Mouse (Mus musculus): ENCODE measurements around the gene Ndufaf1. TPM values are rescaled to one million over a fixed set of nuclear protein-coding genes. Genes with fewer than 3 reads are reported as not detected.

Gene Ndufaf1
- polyA plus RNA-seq (2012; fragmentation: generic; extraction: Trizol), result 13.2 TPM
- long read RNA-seq, experiment 1, transcript Ndufaf1-202 (5 exons, 1,478 nt), result minor isoform, 6 of 22 reads
- long read RNA-seq, experiment 1, transcript Ndufaf1-203 (5 exons, 1,308 nt), result major isoform, 11 of 22 reads
- long read RNA-seq, experiment 1, partial matches to known transcripts, result 5 of 22 reads
- long read RNA-seq, experiment 1, other reads (novel, unspliced or antisense), result 0 of 22 reads
- long read RNA-seq, experiment 2, transcript Ndufaf1-202 (5 exons, 1,478 nt), result major isoform, 28 of 46 reads
- long read RNA-seq, experiment 2, transcript Ndufaf1-203 (5 exons, 1,308 nt), result minor isoform, 12 of 46 reads
- long read RNA-seq, experiment 2, partial matches to known transcripts, result 0 of 46 reads
- long read RNA-seq, experiment 2, other reads (novel, unspliced or antisense), result 6 of 46 reads

DNA sequence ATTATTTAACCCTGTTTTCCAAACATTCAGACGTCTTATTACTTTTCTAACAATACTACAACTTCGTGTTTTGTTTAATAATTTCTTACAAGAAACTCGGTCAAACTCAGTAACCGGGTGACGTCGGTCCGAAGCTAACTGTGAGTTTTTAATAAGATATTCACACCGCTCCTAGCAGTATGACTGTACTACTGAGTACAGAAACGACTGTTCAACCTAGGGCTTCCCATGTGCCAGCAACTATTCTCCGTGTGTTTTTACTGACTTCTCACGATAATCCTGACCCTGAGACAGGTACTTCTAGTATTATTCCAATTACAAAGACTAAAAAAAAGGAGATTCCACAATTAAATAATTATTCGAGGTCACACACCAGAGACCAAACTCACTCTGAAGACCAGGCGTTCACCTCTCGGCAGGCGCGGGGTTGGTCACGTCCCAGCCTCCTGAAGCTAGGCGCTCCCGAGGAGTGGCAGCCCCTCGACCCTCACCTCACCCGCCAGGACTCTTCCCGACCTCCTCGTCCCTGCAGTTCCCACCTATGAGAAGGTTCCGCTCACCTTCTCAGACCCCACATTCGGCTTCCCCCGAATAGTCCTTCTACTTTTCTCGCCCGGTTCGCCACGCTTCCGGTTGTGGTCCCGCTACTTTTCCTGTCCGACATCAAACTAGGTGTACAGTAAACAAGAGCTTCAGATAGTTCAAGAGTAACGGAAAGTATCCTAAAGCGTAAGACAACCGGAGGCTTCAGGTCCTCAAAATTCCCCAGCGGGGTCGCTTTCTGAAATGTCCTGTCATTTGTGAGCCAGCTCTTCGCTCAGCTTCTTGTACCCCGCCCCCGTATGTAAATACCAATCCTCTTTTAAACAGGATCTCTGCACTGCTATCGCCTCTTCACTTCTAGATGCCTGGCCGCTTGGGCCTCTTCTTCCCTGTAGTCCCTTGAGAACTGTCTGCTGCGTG, at the start of gene Ndufaf1:
Gene Ndufaf1 (minus strand): TSS at position 608 of the 963 bp plus-strand sequence.
- H3K79me3 ChIP-seq (ENCODE audit: low read depth), result peaks cover 17% of the 10 kb centered on the region
- peaks cover 40% of the 10 kb centered on the region for H3K79me2 ChIP-seq (ENCODE audit: control insufficient read depth, insufficient read depth)
- H3K27me3 ChIP-seq (ENCODE audit: control insufficient read depth, insufficient read depth, insufficient read length), result no peaks in the 10 kb centered on the region
- peaks cover 26% of the 10 kb centered on the region for H3K36me3 ChIP-seq (ENCODE audit: control insufficient read depth, insufficient read depth)
- TF ChIP-seq CEBPB (IDR thresholded peaks at IDR 0.05; ENCODE audit: low read depth), result no peak
- TF ChIP-seq CTCF (IDR thresholded peaks at IDR 0.05; ENCODE audit: control insufficient read depth, insufficient read depth, insufficient read length), result no peak
- TF ChIP-seq MAX (IDR thresholded peaks at IDR 0.05), result no peak
- H3K4me3 ChIP-seq (ENCODE audit: insufficient read depth, poor library complexity, severe bottlenecking), result peak within 1 kb of the TSS; percentile 67
- H3ac ChIP-seq (ENCODE audit: control insufficient read depth, insufficient read length, low read depth), result peak within 1 kb of the TSS; percentile 99

GRCm38 (mm10) chr2:119710011-119710410, 47.4 kb upstream of the Ndufaf1 start:
- no peaks in the 10 kb centered on the region for H3K27me3 ChIP-seq (ENCODE audit: control insufficient read depth, insufficient read depth, insufficient read length)
- TF ChIP-seq CTCF (IDR thresholded peaks at IDR 0.05; ENCODE audit: control insufficient read depth, insufficient read depth, insufficient read length), result no peak
- no peak for TF ChIP-seq MYOD1 (IDR thresholded peaks at IDR 0.05; ENCODE audit: control insufficient read depth, insufficient read length, low read depth)
- TF ChIP-seq CEBPB (IDR thresholded peaks at IDR 0.05; ENCODE audit: low read depth), result no peak
- no peak for TF ChIP-seq FOSL1 (IDR thresholded peaks at IDR 0.05; ENCODE audit: insufficient read depth, low read length, poor library complexity, severe bottlenecking)
- no peak for TF ChIP-seq MAX (IDR thresholded peaks at IDR 0.05)
- TF ChIP-seq MYOG (IDR thresholded peaks at IDR 0.05; ENCODE audit: control insufficient read depth, extremely low read depth, insufficient read length), result no peak
- TF ChIP-seq USF1 (IDR thresholded peaks at IDR 0.05; ENCODE audit: low read depth), result no peak
- no peaks in the 10 kb centered on the region for H3K79me2 ChIP-seq (ENCODE audit: control insufficient read depth, insufficient read depth)
- H3ac ChIP-seq (ENCODE audit: control insufficient read depth, insufficient read length, low read depth), result no peak overlapping the region
- H3K36me3 ChIP-seq (ENCODE audit: control insufficient read depth, insufficient read depth), result peaks cover 59% of the 10 kb centered on the region
- H3K79me3 ChIP-seq (ENCODE audit: low read depth), result no peaks in the 10 kb centered on the region
- no peak overlapping the region for H3K4me3 ChIP-seq (ENCODE audit: insufficient read depth, poor library complexity, severe bottlenecking)

- no peak for TF ChIP-seq CTCF (IDR thresholded peaks at IDR 0.05; ENCODE audit: control insufficient read depth, insufficient read depth, insufficient read length)
- no peaks in the 10 kb centered on the region for H3K79me3 ChIP-seq (ENCODE audit: low read depth)
- no peak overlapping the region for H3ac ChIP-seq (ENCODE audit: control insufficient read depth, insufficient read length, low read depth)
- H3K79me2 ChIP-seq (ENCODE audit: control insufficient read depth, insufficient read depth), result peaks cover 5% of the 10 kb centered on the region
- H3K27me3 ChIP-seq (ENCODE audit: control insufficient read depth, insufficient read depth, insufficient read length), result no peaks in the 10 kb centered on the region
- H3K36me3 ChIP-seq (ENCODE audit: control insufficient read depth, insufficient read depth), result peaks cover 56% of the 10 kb centered on the region
- H3K4me3 ChIP-seq (ENCODE audit: insufficient read depth, poor library complexity, severe bottlenecking), result no peak overlapping the region
These were observed 45.0 kb upstream of the Ndufaf1 start for GRCm38 (mm10) chr2:119707676-119708075.

GRCm38 (mm10) chr2:119703171-119703570, 40.5 kb upstream of the Ndufaf1 start:
- H3K36me3 ChIP-seq (ENCODE audit: control insufficient read depth, insufficient read depth), result peaks cover 34% of the 10 kb centered on the region

DNA sequence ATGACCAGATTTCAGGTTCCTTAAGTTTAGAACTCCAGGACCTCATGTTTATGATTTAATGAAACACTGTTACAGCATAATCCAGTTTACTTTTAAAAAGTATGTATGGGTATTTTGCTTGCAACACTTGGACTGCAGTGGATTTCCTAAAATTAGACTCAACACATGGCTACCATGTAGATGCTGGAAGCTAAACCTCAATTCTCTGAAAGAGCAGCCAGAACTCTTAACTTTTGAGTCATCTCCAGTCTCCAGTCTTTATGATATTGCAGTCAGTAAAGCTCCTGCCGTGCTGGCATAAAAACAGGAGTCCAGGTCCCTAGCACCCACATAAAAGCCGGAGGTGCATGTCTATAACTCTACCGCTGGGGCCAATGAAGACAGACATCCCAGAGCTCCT, 37.3 kb upstream of the Ndufaf1 start:
- Histone ChIP-seq H3K4me3 (ENCODE audit: insufficient read depth, poor library complexity, severe bottlenecking) (no peak overlapping the region), H3K36me3 (ENCODE audit: control insufficient read depth, insufficient read depth) (peaks cover 12% of the 10 kb centered on the region), H3K79me3 (ENCODE audit: low read depth) (peaks cover 13% of the 10 kb centered on the region), H3ac (ENCODE audit: control insufficient read depth, insufficient read length, low read depth) (no peak overlapping the region), H3K27me3 (ENCODE audit: control insufficient read depth, insufficient read depth, insufficient read length) (no peaks in the 10 kb centered on the region), H3K79me2 (ENCODE audit: control insufficient read depth, insufficient read depth) (peaks cover 36% of the 10 kb centered on the region)
- no peak for TF ChIP-seq FOSL1 (IDR thresholded peaks at IDR 0.05; ENCODE audit: insufficient read depth, low read length, poor library complexity, severe bottlenecking)
- no peak for TF ChIP-seq MYOG (IDR thresholded peaks at IDR 0.05; ENCODE audit: control insufficient read depth, extremely low read depth, insufficient read length)
- no peak for TF ChIP-seq CEBPB (IDR thresholded peaks at IDR 0.05; ENCODE audit: low read depth)
- TF ChIP-seq MYOD1 (IDR thresholded peaks at IDR 0.05; ENCODE audit: control insufficient read depth, insufficient read length, low read depth), result no peak
- no peak for TF ChIP-seq MAX (IDR thresholded peaks at IDR 0.05)
- no peak for TF ChIP-seq USF1 (IDR thresholded peaks at IDR 0.05; ENCODE audit: low read depth)
- no peak for TF ChIP-seq CTCF (IDR thresholded peaks at IDR 0.05; ENCODE audit: control insufficient read depth, insufficient read depth, insufficient read length)

More at GRCm38 (mm10) chr2:119703171-119703570, 40.5 kb upstream of the Ndufaf1 start:
- peaks cover 9% of the 10 kb centered on the region for H3K79me2 ChIP-seq (ENCODE audit: control insufficient read depth, insufficient read depth)
- H3ac ChIP-seq (ENCODE audit: control insufficient read depth, insufficient read length, low read depth), result no peak overlapping the region
- H3K27me3 ChIP-seq (ENCODE audit: control insufficient read depth, insufficient read depth, insufficient read length), result no peaks in the 10 kb centered on the region
- no peak overlapping the region for H3K4me3 ChIP-seq (ENCODE audit: insufficient read depth, poor library complexity, severe bottlenecking)
- TF ChIP-seq FOSL1 (IDR thresholded peaks at IDR 0.05; ENCODE audit: insufficient read depth, low read length, poor library complexity, severe bottlenecking) (no peak), CTCF (IDR thresholded peaks at IDR 0.05; ENCODE audit: control insufficient read depth, insufficient read depth, insufficient read length) (no peak), MAX (IDR thresholded peaks at IDR 0.05) (no peak), USF1 (IDR thresholded peaks at IDR 0.05; ENCODE audit: low read depth) (no peak), CEBPB (IDR thresholded peaks at IDR 0.05; ENCODE audit: low read depth) (no peak), MYOG (IDR thresholded peaks at IDR 0.05; ENCODE audit: control insufficient read depth, extremely low read depth, insufficient read length) (no peak), MYOD1 (IDR thresholded peaks at IDR 0.05; ENCODE audit: control insufficient read depth, insufficient read length, low read depth) (no peak)
- peaks cover 6% of the 10 kb centered on the region for H3K79me3 ChIP-seq (ENCODE audit: low read depth)
